Mouse (Mus musculus): ENCODE measurements around the gene Timd2. TPM values are rescaled to one million over a fixed set of nuclear protein-coding genes. Genes with fewer than 3 reads are reported as not detected.
"Not testable (repeated sequence)": the region's sequence is repeated elsewhere in the genome, so short reads cannot be mapped to it uniquely, and the experiment has no call there.

The Timd2 gene
- polyA plus RNA-seq (2012; rRNA removed) = 19.3 and 31.1 TPM in 2 replicates
- polyA plus RNA-seq (2014; fragmentation: Nextera tagmentation; extraction: Ambion mirVana) = 39.3 and 39.7 TPM in 2 replicates

- TF ChIP-seq CTCF (IDR thresholded peaks at IDR 0.05; ENCODE audit: low read depth) = no peak
- no peak for TF ChIP-seq EP300 (IDR thresholded peaks at IDR 0.05; ENCODE audit: low read depth)
- Histone ChIP-seq H3K4me1 (replicated peaks; ENCODE audit: control insufficient read depth in 2 of 2, insufficient read depth in 2 of 2, low read length in 1 of 2) (no peaks in the 10 kb centered on the region), H3K27me3 (ENCODE audit: control insufficient read depth, insufficient read depth, low read length) (no peaks in the 10 kb centered on the region), H3K9me3 (ENCODE audit: control insufficient read depth, low read length) (no peaks in the 10 kb centered on the region), H3K27ac (no peak within 1 kb of the TSS), H3K4me2 (ENCODE audit: low read depth) (no peak within 1 kb of the TSS), H3K36me3 (replicated peaks; ENCODE audit: control insufficient read depth, insufficient read depth, low read depth) (no peaks in the 10 kb centered on the region), H3K4me3 (ENCODE audit: insufficient read depth in 1 of 2, low read depth in 2 of 2, low read length in 2 of 2) (no peak within 1 kb of the TSS), H3K9ac (replicated peaks) (no peak within 1 kb of the TSS)
- no peak for DNase-seq (ENCODE audit: low read depth in 3 of 3, low spot score in 3 of 3)
- peak; percentile 26; the same call in 1 of the 2 replicates for ATAC-seq (ENCODE audit: insufficient read depth)
- WGBS (ENCODE audit: insufficient replicate concordance) = 47% methylated on average over 6 of the region's 6 CpGs
These were observed at the start of gene Timd2 for GRCm38 (mm10) chr11:46706664-46707356. Gene Timd2, minus strand, starts transcription at chr11:46707061.

- not testable (repeated sequence) for H3K9me3 ChIP-seq (ENCODE audit: control insufficient read depth, low read length); H3K27me3 ChIP-seq (ENCODE audit: control insufficient read depth, insufficient read depth, low read length); H3K36me3 ChIP-seq (replicated peaks; ENCODE audit: control insufficient read depth, insufficient read depth, low read depth); ATAC-seq (ENCODE audit: insufficient read depth); H3K27ac ChIP-seq; H3K9ac ChIP-seq (replicated peaks); H3K4me3 ChIP-seq (ENCODE audit: insufficient read depth in 1 of 2, low read depth in 2 of 2, low read length in 2 of 2); H3K4me2 ChIP-seq (ENCODE audit: low read depth); H3K4me1 ChIP-seq (replicated peaks; ENCODE audit: control insufficient read depth in 2 of 2, insufficient read depth in 2 of 2, low read length in 1 of 2); DNase-seq (ENCODE audit: low read depth in 3 of 3, low spot score in 3 of 3)
- 63% methylated on average over 6 of the region's 6 CpGs for WGBS (ENCODE audit: insufficient replicate concordance)
These were observed 48.9 kb upstream of the Timd2 start for GRCm38 (mm10) chr11:46755714-46756113.

- no peak overlapping the region for H3K4me2 ChIP-seq (ENCODE audit: low read depth)
- no peak overlapping the region for H3K27ac ChIP-seq
- TF ChIP-seq CTCF (IDR thresholded peaks at IDR 0.05; ENCODE audit: low read depth) (no peak), EP300 (IDR thresholded peaks at IDR 0.05; ENCODE audit: low read depth) (no peak)
- no peak overlapping the region for H3K4me3 ChIP-seq (ENCODE audit: insufficient read depth in 1 of 2, low read depth in 2 of 2, low read length in 2 of 2)
- WGBS (ENCODE audit: insufficient replicate concordance) = 79% methylated on average over 4 of the region's 4 CpGs
- no peak for DNase-seq (ENCODE audit: low read depth in 3 of 3, low spot score in 3 of 3)
- no peak overlapping the region for H3K9ac ChIP-seq (replicated peaks)
- ATAC-seq (ENCODE audit: insufficient read depth) = no peak
- H3K36me3 ChIP-seq (replicated peaks; ENCODE audit: control insufficient read depth, insufficient read depth, low read depth) = no peaks in the 10 kb centered on the region
- H3K27me3 ChIP-seq (ENCODE audit: control insufficient read depth, insufficient read depth, low read length) = no peaks in the 10 kb centered on the region
- H3K4me1 ChIP-seq (replicated peaks; ENCODE audit: control insufficient read depth in 2 of 2, insufficient read depth in 2 of 2, low read length in 1 of 2) = no peaks in the 10 kb centered on the region
- no peaks in the 10 kb centered on the region for H3K9me3 ChIP-seq (ENCODE audit: control insufficient read depth, low read length)
These were observed 47.8 kb upstream of the Timd2 start for GRCm38 (mm10) chr11:46754669-46755068.

- ATAC-seq (ENCODE audit: insufficient read depth) (no peak), DNase-seq (ENCODE audit: low read depth in 3 of 3, low spot score in 3 of 3) (no peak)
- no peak for TF ChIP-seq CTCF (IDR thresholded peaks at IDR 0.05; ENCODE audit: low read depth)
- no peak for TF ChIP-seq EP300 (IDR thresholded peaks at IDR 0.05; ENCODE audit: low read depth)
- H3K27me3 ChIP-seq (ENCODE audit: control insufficient read depth, insufficient read depth, low read length) = no peaks in the 10 kb centered on the region
- no peaks in the 10 kb centered on the region for H3K4me1 ChIP-seq (replicated peaks; ENCODE audit: control insufficient read depth in 2 of 2, insufficient read depth in 2 of 2, low read length in 1 of 2)
- WGBS (ENCODE audit: insufficient replicate concordance) = 41% methylated on average over 2 of the region's 2 CpGs
- no peak overlapping the region for H3K4me2 ChIP-seq (ENCODE audit: low read depth)
- no peaks in the 10 kb centered on the region for H3K9me3 ChIP-seq (ENCODE audit: control insufficient read depth, low read length)
- no peak overlapping the region for H3K27ac ChIP-seq
- no peak overlapping the region for H3K9ac ChIP-seq (replicated peaks)
- no peaks in the 10 kb centered on the region for H3K36me3 ChIP-seq (replicated peaks; ENCODE audit: control insufficient read depth, insufficient read depth, low read depth)
- H3K4me3 ChIP-seq (ENCODE audit: insufficient read depth in 1 of 2, low read depth in 2 of 2, low read length in 2 of 2) = no peak overlapping the region
These were observed 46.8 kb upstream of the Timd2 start for GRCm38 (mm10) chr11:46753662-46754061.

- DNase-seq (ENCODE audit: low read depth in 3 of 3, low spot score in 3 of 3) (no peak), ATAC-seq (ENCODE audit: insufficient read depth) (no peak)
- Histone ChIP-seq H3K4me3 (ENCODE audit: insufficient read depth in 1 of 2, low read depth in 2 of 2, low read length in 2 of 2) (no peak overlapping the region), H3K27me3 (ENCODE audit: control insufficient read depth, insufficient read depth, low read length) (no peaks in the 10 kb centered on the region), H3K4me2 (ENCODE audit: low read depth) (no peak overlapping the region), H3K27ac (no peak overlapping the region), H3K9ac (replicated peaks) (no peak overlapping the region), H3K9me3 (ENCODE audit: control insufficient read depth, low read length) (no peaks in the 10 kb centered on the region), H3K36me3 (replicated peaks; ENCODE audit: control insufficient read depth, insufficient read depth, low read depth) (no peaks in the 10 kb centered on the region), H3K4me1 (replicated peaks; ENCODE audit: control insufficient read depth in 2 of 2, insufficient read depth in 2 of 2, low read length in 1 of 2) (no peaks in the 10 kb centered on the region)
- TF ChIP-seq EP300 (IDR thresholded peaks at IDR 0.05; ENCODE audit: low read depth) (no peak), CTCF (IDR thresholded peaks at IDR 0.05; ENCODE audit: low read depth) (no peak)
- 23% methylated on average over 2 of the region's 2 CpGs for WGBS (ENCODE audit: insufficient replicate concordance)
These were observed 41.1 kb upstream of the Timd2 start for GRCm38 (mm10) chr11:46747996-46748395.

All from liver, embryonic 14.5 days (tissue).